Mouse (Mus musculus) lung, adult 2 months (tissue): ENCODE results near the gene Chmp1a. TPM values are rescaled to one million over a fixed set of nuclear protein-coding genes. Genes with fewer than 3 reads are reported as not detected.
"Not testable (repeated sequence)": the region's sequence is repeated elsewhere in the genome, so short reads cannot be mapped to it uniquely, and the experiment has no call there.

Experiments used
- DNase-seq: peaks from one replicate; pipeline ENCODE4 v3.0.0; 2022
- H3K4me1 ChIP-seq: fragments of 200-500 bp; 2 replicates; pipeline ENCODE4 v1.6.1; 2011; ENCODE audit warnings: low read length; ENCODE audit not compliant: control insufficient read depth, insufficient read depth
- H3K4me3 ChIP-seq: fragments of 200-500 bp; replicated peaks from 2 replicates; pipeline ENCODE3; 2011; ENCODE audit warnings: low read depth, mild to moderate bottlenecking, control low read depth, low read length; ENCODE audit errors: extremely low read depth
- CTCF ChIP-seq: fragments of 200-500 bp; IDR thresholded peaks from 2 replicates; pipeline ENCODE4 v1.5.1; 2011; ENCODE audit warnings: mild to moderate bottlenecking, low read length, control low read depth; ENCODE audit not compliant: insufficient read depth
- POLR2A ChIP-seq: fragments of 200-500 bp; IDR thresholded peaks from 2 replicates; pipeline ENCODE4 v1.6.1; 2011; ENCODE audit warnings: low read depth, mild to moderate bottlenecking, control low read depth, low read length, borderline replicate concordance; ENCODE audit errors: extremely low read depth
- WGBS: fragments of 180-500 bp; shearing (Covaris S2); methylation state at CpG from one replicate; pipeline ENCODE4 v1.1.7; 2018; 5-methylcytosine and 5-hydroxymethylcytosine counted together
- polyA plus RNA-seq: library from polyadenylated mRNA; depleted of rRNA; stranded (reverse); fragments of >200 nt; gene quantifications from 2 replicates; pipeline ENCODE4 v1.2.3, GENCODE M21; 2012; rRNA removed

The Chmp1a gene
- polyA plus RNA-seq: 73.2 and 99.8 TPM in 2 replicates

DNA sequence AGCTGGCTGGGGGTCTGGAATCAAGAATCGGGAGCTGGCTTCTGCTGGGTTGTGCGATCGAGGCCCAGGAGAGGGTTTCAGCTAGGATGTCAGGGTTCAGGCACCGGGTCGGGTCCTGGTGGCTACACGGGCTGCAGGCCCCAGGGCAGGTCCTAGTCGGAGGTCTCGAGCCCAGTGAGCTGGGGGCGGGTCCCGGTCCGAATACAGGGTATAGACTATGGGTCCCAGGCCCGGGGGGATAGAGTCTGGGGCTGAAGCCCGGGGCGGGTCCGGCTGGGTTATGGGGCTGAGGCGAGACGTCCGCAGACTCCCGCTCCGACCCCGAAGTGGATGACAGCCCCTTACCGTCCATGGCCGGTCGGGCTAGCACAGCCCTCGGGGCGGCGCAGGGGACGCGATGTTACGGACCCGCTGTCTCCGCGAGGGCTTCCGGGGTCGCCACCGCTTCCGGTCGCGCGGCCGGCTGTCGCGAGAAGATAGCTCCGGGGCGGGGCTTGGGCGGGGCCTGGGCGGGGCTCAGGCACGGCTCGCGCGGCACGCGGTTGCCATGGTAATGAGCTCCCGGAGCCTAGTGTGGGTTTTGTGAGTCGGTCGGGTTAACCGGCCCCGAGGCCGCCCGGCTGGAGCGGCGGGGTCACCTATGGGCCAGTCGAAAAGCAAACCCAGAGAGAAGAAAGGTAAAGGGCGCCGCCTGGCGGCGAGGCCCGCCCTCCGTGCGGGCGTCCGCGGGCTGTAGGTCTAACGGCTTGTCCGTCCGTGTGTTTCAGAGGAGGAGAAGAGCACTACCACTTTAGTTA is at the start of gene Chmp1a, which contains the start of gene Spata33:
Chmp1a (minus strand) TSS at position 443 of the 797 bp plus-strand sequence.
Spata33 (plus strand) TSS at position 512 of the 797 bp plus-strand sequence.
- DNase-seq: peak; percentile 86
- peak within 1 kb of the TSS; percentile 89 for H3K4me3 ChIP-seq
- H3K4me1 ChIP-seq: 0 out of 2 replicates have a peak, but pooled peaks cover 2% of the 10 kb centered on the region
- WGBS: under 1% methylated on average over 76 of the region's 76 CpGs
- TF ChIP-seq CTCF (peak; percentile 50), POLR2A (peak; percentile 91)

DNA sequence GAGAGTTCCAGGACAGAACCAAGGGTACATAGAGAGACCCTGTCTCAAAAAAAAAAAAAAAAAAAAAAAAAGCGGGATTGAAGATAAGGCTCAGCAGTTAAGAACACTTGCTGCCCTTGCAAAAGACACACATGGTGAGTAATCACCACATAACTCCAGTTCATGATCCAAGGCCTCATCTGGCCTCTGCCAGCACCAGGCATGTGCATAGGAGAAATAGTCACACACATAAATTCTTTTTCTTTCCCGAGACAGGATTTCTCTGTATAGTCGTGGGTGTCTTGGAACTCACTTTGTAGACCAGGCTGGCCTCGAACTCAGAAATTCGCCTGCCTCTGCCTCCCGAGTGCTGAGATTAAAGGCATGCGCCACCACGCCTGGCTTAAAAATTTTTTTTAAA is 45.0 kb upstream of the Chmp1a start:
- H3K4me3 ChIP-seq, DNase-seq, H3K4me1 ChIP-seq: not testable (repeated sequence)
- WGBS: 92% methylated on average over 8 of the region's 8 CpGs

DNA sequence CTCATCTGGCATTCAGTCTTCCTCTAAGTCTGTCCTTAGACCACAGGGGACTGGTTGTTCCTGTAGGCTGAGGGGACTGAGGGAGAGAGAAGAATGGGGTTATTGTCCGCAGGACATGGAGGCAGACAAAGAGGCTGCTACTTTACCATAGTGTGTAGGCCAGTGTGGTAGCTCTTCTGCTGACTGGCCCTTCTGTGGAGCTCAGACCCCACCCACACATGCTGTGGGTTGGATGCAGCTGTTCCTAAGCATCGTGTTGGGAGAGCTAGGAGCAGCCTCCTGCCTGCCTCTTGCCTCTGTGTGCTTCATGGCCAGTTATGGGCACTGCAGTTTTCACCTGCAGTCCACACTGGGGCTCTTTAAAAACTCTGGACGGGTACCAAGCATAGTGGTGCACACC is 44.6 kb upstream of the Chmp1a start:
- DNase-seq: no peak
- WGBS: 84% methylated on average over 3 of the region's 3 CpGs
- no peak for TF ChIP-seq CTCF
- TF ChIP-seq POLR2A: no peak
- Histone ChIP-seq H3K4me1 (peaks cover 10% of the 10 kb centered on the region), H3K4me3 (no peak overlapping the region)

DNA sequence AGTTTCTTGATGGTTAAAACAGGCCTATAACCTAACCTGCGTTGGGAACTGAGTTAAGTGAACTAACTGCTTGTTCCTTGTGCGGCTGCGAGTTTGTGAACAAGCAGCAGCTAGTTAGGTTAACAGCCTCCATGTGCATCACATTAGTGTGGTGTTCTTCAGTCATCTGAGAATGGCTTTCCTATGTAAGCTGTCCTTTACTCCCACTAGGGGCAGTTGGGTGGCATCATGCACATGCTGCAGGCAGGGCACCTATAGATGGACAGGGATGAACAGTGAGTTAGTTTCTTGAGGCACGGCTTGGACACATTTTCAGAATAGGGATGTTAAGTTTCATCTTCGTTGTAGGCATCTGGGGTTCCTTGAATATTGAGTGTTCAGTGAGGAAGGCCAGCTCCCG is 42.6 kb upstream of the Chmp1a start:
- H3K4me3 ChIP-seq: peak overlapping the region; percentile 88
- TF ChIP-seq POLR2A (no peak), CTCF (no peak)

DNA sequence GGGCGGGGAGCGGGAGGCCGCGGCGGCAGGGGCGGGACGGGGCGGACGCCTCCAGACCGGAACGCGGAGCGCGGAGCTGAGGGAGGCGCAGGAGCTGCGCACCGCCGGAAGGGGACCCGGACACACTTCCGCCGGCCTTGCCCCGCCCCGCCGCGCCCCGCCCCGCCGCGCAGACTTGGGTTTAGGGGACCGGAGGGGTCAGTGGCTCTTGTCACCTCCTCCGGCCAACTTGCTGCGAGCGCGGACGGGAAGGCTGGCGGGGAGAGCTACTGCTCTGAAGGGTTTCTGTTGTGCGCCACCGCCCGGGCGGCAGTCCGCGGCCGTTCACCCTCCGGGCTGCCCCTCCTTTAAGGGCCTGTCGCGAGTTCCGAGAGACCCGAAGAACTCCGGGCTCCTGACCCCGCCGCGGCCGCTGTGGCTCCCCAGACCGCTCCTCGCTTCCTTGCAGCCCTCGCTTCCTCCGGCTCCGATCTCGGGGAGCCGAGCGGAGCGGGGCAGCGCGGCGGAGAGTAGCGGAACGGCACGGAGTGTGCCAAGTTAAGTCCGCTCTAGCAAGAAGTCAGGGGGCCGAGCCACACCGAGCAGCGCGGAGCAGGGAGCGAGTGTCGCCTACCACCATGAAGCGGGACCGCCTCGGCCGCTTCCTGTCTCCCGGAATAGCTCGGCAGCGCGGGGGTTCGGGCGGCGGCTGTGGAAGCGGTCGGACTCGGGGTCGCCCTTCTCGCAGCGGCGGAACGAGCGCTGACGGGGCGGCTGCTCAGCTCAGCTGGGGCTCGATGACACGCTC is 41.7 kb upstream of the Chmp1a start, which contains the start of the genes Zfp276 and Vps9d1:
Zfp276 (plus strand) TSS at position 97 of the 787 bp plus-strand sequence.
Vps9d1 (minus strand) TSS at position 250 of the 787 bp plus-strand sequence.
- H3K4me3 ChIP-seq: peak within 1 kb of the TSS; percentile 88
- under 1% methylated on average over 98 of the region's 99 CpGs for WGBS
- TF ChIP-seq CTCF: no peak
- TF ChIP-seq POLR2A: peak; percentile 53; the same call in 1 of the 2 replicates
- DNase-seq: peak; percentile 84
- H3K4me1 ChIP-seq: peaks cover 10% of the 10 kb centered on the region

More for the DNA sequence above, 42.6 kb upstream of the Chmp1a start:
- 64% methylated on average over 6 of the region's 6 CpGs for WGBS
- H3K4me1 ChIP-seq: peaks cover 10% of the 10 kb centered on the region
- DNase-seq: no peak

DNA sequence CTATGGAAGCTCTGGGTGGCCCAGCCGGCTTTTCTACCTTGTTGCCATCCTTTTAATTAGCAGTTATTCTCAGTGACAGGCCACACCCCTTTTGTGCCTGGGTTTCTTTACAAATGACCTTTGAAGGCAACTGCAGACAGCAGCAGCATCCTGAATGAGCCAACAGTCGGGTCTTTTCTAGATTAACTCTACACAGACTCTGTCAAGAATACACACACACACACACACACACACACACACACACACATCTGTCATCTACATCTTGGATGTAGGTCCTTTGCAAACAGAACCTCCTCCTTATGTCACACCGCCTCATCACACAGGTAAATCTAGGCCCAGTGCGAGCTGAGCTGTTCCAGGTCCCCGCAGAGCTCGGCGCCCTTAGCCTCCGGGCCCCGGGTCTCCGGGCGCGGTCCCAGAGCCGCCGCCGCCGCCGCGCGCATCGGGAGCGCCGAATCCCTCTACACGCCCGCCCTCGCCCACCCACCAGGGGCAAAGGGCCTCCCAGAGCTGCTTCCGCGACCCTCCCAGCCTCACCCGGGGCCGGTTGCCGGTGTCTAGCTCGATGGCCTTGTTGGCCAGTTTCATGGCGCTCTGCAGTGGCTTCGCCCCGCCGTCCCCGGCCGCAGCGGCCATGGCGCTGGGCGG is 41.0 kb upstream of the Chmp1a start:
- WGBS: under 1% methylated on average over 40 of the region's 40 CpGs
- no peak for DNase-seq
- TF ChIP-seq CTCF (no peak), POLR2A (no peak; the same call in 1 of the 2 replicates)
- Histone ChIP-seq H3K4me3 (peak overlapping the region; percentile 88), H3K4me1 (peaks cover 10% of the 10 kb centered on the region)

DNA sequence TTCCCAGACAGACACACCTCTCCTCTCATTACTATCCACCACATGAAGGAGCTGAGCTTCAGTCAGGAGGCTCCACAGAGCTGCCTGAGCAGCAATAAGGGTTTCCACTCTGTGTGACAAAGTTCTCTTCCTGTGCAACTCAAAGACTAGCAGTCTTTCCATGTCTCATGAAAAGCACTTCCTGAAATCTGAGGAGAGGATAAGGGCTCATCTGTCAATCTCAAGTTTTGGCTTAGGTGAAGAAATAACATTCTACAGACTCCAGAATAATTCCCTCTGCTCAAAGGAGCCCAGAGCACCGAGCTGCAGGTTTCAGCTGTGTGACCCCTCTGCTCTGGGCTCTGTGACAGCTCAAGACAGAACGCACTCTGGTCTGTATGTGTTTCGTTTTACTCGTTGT is 40.4 kb upstream of the Chmp1a start:
- H3K4me1 ChIP-seq: peaks cover 10% of the 10 kb centered on the region
- TF ChIP-seq CTCF: no peak
- no peak for TF ChIP-seq POLR2A
- no peak for DNase-seq
- no peak overlapping the region for H3K4me3 ChIP-seq
- 38% methylated on average over 4 of the region's 4 CpGs for WGBS

DNA sequence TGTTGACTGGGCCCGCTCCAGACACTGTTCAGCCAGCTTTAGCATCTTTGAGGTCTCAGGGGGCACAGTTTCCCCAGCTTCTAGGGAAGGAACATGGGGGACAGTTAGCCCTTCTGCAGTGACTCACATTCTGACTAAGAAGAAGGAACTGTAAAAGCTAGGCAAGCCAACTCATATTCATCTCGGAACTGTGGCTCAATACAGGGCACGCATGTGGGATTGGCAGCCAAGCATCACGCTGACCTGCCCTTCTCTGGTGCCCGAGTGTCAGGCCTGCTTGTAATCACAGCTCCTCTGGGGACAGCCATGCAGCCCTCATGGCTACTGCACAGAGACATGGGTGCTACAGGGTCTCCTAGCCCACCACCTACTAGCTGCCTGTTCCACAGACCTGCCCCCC is 38.4 kb upstream of the Chmp1a start:
- TF ChIP-seq CTCF: no peak
- no peak for TF ChIP-seq POLR2A
- Histone ChIP-seq H3K4me3 (no peak overlapping the region), H3K4me1 (peaks cover 10% of the 10 kb centered on the region)
- WGBS: 95% methylated on average over 5 of the region's 5 CpGs
- DNase-seq: no peak

DNA sequence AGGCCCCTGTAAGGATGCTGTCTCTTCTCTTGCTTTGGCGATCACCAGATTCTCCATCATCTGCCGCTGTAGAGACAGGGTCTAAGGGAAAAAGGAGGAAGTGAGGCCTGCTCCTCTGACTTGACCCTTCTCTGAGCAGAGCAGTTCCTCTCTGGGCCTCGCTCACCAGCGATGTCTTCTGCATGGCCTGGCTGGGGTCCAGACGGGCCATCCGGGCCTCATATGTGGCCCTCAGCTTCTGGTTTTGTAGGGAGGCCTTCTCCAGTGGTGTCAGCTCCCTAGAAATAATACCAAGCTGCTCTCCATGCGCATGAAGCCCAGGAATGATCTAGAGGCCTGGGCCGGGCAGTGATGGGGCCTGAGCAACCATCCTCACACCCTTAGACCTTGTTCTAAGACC is 36.0 kb upstream of the Chmp1a start:
- DNase-seq: no peak
- TF ChIP-seq CTCF: no peak
- TF ChIP-seq POLR2A: no peak
- WGBS: 83% methylated on average over 8 of the region's 8 CpGs
- Histone ChIP-seq H3K4me3 (no peak overlapping the region), H3K4me1 (peaks cover 5% of the 10 kb centered on the region; the same call in 1 of the 2 replicates)
